Mouse (Mus musculus) cerebellum, adult 2 months (tissue): ENCODE results near the gene Sik3. TPM values are rescaled to one million over a fixed set of nuclear protein-coding genes. Genes with fewer than 3 reads are reported as not detected.
A peak's percentile ranks its signal among the peaks of the same experiment; 100 is the strongest.

Experiments
- DNase-seq, 2 experiments: peaks; one replicate each; pipeline ENCODE4 v3.0.0; 2021
- H3K27ac ChIP-seq: fragments of 200-500 bp; 2 replicates; pipeline ENCODE4 v1.5.1; 2012; ENCODE audit warnings: low read length, control low read depth, inconsistent platforms; ENCODE audit not compliant: insufficient read depth
- H3K27me3 ChIP-seq: fragments of 200-500 bp; 2 replicates; pipeline ENCODE4 v1.6.1; 2012; ENCODE audit warnings: inconsistent platforms, mild to moderate bottlenecking, low read length, moderate library complexity; ENCODE audit not compliant: control insufficient read depth, insufficient read depth
- H3K4me1 ChIP-seq: fragments of 200-500 bp; 2 replicates; pipeline ENCODE4 v1.6.1; 2011; ENCODE audit warnings: low read length; ENCODE audit not compliant: control insufficient read depth, insufficient read depth
- H3K4me3 ChIP-seq: fragments of 200-500 bp; replicated peaks from 2 replicates; pipeline ENCODE3; 2011; ENCODE audit warnings: mild to moderate bottlenecking, low read depth, low read length, control low read depth; ENCODE audit not compliant: insufficient read depth
- CTCF ChIP-seq: fragments of 200-500 bp; IDR thresholded peaks from 2 replicates; pipeline ENCODE4 v1.5.1; 2011; ENCODE audit warnings: low read depth, mild to moderate bottlenecking, control low read depth, low read length, moderate library complexity, borderline replicate concordance; ENCODE audit not compliant: insufficient read depth
- POLR2A ChIP-seq: fragments of 200-500 bp; IDR thresholded peaks from 2 replicates; pipeline ENCODE4 v1.6.1; 2011; ENCODE audit warnings: low read length, control low read depth, borderline replicate concordance; ENCODE audit not compliant: insufficient read depth
- WGBS: fragments of 180-500 bp; shearing (Covaris S2); methylation state at CpG from one replicate; pipeline ENCODE4 v1.1.7; 2018; 5-methylcytosine and 5-hydroxymethylcytosine counted together
- polyA plus RNA-seq: library from polyadenylated mRNA; depleted of rRNA; stranded (reverse); fragments of >200 nt; gene quantifications from 2 replicates; pipeline ENCODE4 v1.2.3, GENCODE M21; 2012

Gene Sik3
- polyA plus RNA-seq, 1 experiment = 69.1 TPM

- Histone ChIP-seq H3K4me3 (no peak overlapping the region), H3K4me1 (peaks cover 15% of the 10 kb centered on the region), H3K27me3 (no peaks in the 10 kb centered on the region), H3K27ac (no peak overlapping the region)
- 38% methylated on average over 6 of the region's 6 CpGs for WGBS
- TF ChIP-seq POLR2A (no peak), CTCF (no peak)
- peak; percentile 44 to 54 for DNase-seq
Observed at GRCm38 (mm10) chr9:46235196-46235595, 222.6 kb downstream of the Sik3 start.

GRCm38 (mm10) chr9:46235596-46235648 lies 222.8 kb downstream of the Sik3 start, which contains the start of gene Apoc3:
Gene Apoc3 (minus strand): TSS chr9:46235636.
- TF ChIP-seq POLR2A (no peak), CTCF (no peak)

GRCm38 (mm10) chr9:46235649-46236048 lies 223.0 kb downstream of the Sik3 start:
- 85% methylated on average over 4 of the region's 4 CpGs for WGBS
- Histone ChIP-seq H3K27me3 (no peaks in the 10 kb centered on the region), H3K4me3 (no peak overlapping the region), H3K4me1 (peaks cover 12% of the 10 kb centered on the region), H3K27ac (no peak overlapping the region)
- TF ChIP-seq CTCF = no peak
- no peak for TF ChIP-seq POLR2A
- no peak for DNase-seq

More at GRCm38 (mm10) chr9:46235596-46235648, 222.8 kb downstream of the Sik3 start, which contains the start of gene Apoc3:
- Histone ChIP-seq H3K4me1 (peaks cover 12% of the 10 kb centered on the region), H3K4me3 (no peak within 1 kb of the TSS), H3K27me3 (no peaks in the 10 kb centered on the region), H3K27ac (no peak within 1 kb of the TSS)
- no peak for DNase-seq

DNA sequence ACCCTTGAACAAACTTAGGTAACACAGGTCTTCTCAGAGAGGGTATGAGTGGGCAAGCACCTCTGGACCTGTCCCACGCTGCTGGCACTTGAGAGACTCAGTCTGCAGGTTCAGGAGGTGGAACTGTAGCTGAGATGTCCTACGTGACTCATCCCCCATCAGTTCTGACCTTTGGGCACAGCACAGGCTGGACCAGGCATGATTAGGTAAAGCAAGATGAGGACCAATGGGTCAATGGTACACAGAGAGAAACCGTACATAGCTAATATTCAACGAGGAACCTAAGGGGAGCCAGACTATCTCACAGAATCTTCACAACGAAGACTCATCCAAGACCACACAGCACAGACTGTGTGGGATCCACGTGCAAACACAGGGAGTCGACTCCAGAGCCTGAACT lies 226.2 kb downstream of the Sik3 start:
- WGBS = 91% methylated on average over 7 of the region's 7 CpGs
- peaks cover 12% of the 10 kb centered on the region for H3K4me1 ChIP-seq
- no peak overlapping the region for H3K27ac ChIP-seq
- H3K27me3 ChIP-seq = no peaks in the 10 kb centered on the region
- TF ChIP-seq POLR2A (no peak), CTCF (no peak)
- DNase-seq = no peak
- no peak overlapping the region for H3K4me3 ChIP-seq

- Histone ChIP-seq H3K4me3 (no peak within 1 kb of the TSS), H3K4me1 (0 out of 2 replicates have a peak, but pooled peaks cover under 1% of the 10 kb centered on the region), H3K27ac (no peak within 1 kb of the TSS), H3K27me3 (no peaks in the 10 kb centered on the region)
- TF ChIP-seq CTCF (no peak), POLR2A (no peak)
- DNase-seq = no peak
- 67% methylated on average over 7 of the region's 7 CpGs for WGBS
Observed at GRCm38 (mm10) chr9:46240526-46241153, 228.0 kb downstream of the Sik3 start, which contains the start of gene Apoa4. Gene Apoa4 (plus strand): TSS chr9:46240696.

DNA sequence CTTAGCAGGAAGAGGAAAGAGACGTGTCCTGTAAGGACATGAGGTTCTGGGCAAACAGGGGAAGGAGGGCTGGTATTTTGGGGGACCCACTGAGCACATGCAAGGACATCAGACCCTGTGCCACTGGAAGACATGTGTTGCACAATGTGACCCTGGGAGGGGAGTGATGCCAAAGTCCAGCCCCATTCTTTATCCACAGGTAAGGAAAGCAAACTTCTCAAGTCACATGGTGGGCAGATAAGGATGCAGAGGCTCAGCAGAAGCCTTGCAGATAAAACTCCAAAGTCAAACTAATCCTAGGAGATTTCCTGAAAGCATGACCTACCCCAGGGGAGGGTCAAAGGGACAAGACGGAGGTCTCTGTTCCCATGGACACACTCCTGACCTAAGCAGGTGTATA lies 229.2 kb downstream of the Sik3 start:
- Histone ChIP-seq H3K4me1 (no peaks in the 10 kb centered on the region), H3K27me3 (no peaks in the 10 kb centered on the region), H3K27ac (no peak overlapping the region), H3K4me3 (no peak overlapping the region)
- WGBS = 63% methylated on average over 2 of the region's 2 CpGs
- no peak for DNase-seq
- no peak for TF ChIP-seq CTCF
- TF ChIP-seq POLR2A = no peak

DNA sequence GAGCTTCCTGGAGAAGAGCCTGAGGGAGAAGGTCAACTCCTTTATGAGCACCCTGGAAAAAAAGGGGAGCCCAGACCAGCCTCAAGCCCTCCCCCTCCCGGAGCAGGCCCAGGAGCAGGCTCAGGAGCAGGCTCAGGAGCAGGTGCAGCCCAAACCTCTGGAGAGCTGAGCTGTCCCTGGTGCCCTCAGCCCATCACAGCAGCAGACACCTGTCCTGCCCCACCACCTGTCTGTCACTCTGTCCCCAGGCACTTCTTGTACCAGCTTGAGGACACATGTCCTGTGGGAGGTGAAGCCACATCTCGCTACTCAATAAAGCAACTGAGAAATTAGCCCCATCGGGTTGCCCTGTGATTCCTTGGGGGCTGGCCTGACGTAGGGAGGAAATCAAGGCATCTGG lies 230.5 kb downstream of the Sik3 start:
- no peaks in the 10 kb centered on the region for H3K27me3 ChIP-seq
- 64% methylated on average over 4 of the region's 4 CpGs for WGBS
- no peak overlapping the region for H3K27ac ChIP-seq
- TF ChIP-seq POLR2A (no peak), CTCF (no peak)
- DNase-seq = no peak
- H3K4me1 ChIP-seq = no peaks in the 10 kb centered on the region
- H3K4me3 ChIP-seq = no peak overlapping the region

- no peak for DNase-seq
- H3K27me3 ChIP-seq = no peaks in the 10 kb centered on the region
- 64% methylated on average over 8 of the region's 8 CpGs for WGBS
- no peak overlapping the region for H3K4me3 ChIP-seq
- no peak for TF ChIP-seq POLR2A
- TF ChIP-seq CTCF = no peak
- no peaks in the 10 kb centered on the region for H3K4me1 ChIP-seq
- no peak overlapping the region for H3K27ac ChIP-seq
Observed at GRCm38 (mm10) chr9:46243584-46243983, 231.0 kb downstream of the Sik3 start.
